In the genomic region with DNA sequence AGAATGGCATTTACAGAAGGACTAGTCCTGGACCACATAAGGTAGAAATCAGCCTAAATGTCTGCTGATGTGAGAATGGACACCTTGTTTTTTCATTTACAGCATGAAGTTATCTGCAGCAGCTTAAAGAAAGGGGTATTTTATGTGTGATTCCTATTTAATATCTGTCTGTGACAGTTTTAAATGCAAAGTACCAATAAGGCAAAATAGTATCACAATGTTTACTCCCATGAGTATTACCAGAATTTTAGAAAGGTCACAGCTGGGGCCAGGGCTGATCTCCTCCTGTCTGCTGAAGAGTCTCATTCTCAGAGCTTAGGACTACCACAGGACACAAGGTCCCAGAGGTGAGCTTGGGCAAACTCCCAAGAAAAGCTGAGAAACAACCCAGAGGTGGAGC, we compare ENCODE assay signal across 25 mouse cellular contexts. TPM values are rescaled to one million over a fixed set of nuclear protein-coding genes. Genes with fewer than 3 reads are reported as not detected.
"Had no signal": no experiment of that assay in that cellular context is flagged by ENCODE, and none has a peak within 500 bp of the region (broad histone marks: within the 10 kb centered on the region; RNA-seq: fewer than 3 reads in every experiment).

Gene Olfr1350, plus strand, starts transcription at position 301 of the 400 bp plus-strand sequence.

- H3K9ac ChIP-seq: neural tube, embryonic 13.5 days; neural tube, embryonic 15.5 days; stomach, embryonic 15.5 days had no signal

- H3K4me2 ChIP-seq: neural tube, embryonic 13.5 days; neural tube, embryonic 15.5 days; stomach, embryonic 15.5 days had no signal

- H3K27ac ChIP-seq: neural tube, embryonic 13.5 days; neural tube, embryonic 15.5 days; stomach, embryonic 15.5 days; stomach, postnatal 0 days had no signal

- H3K4me1 ChIP-seq: neural tube, embryonic 13.5 days; neural tube, embryonic 15.5 days; stomach, embryonic 15.5 days had no signal

- H3K36me3 ChIP-seq: neural tube, embryonic 13.5 days; neural tube, embryonic 15.5 days; stomach, embryonic 15.5 days had no signal

- DNase-seq: retina, postnatal 1 day; right cerebral cortex, adult 18-20 months; right cerebral cortex, postnatal 14 days; right cerebral cortex, postnatal 25 days; right cerebral cortex, postnatal 4 days; spleen, adult 18-20 months; thymus, adult 18-20 months; thymus, adult 2 months; thymus, postnatal 14 days; thymus, postnatal 25 days; thymus, postnatal 36 days; thymus, postnatal 4 days had no signal

- H3K4me3 ChIP-seq: neural tube, embryonic 13.5 days; neural tube, embryonic 15.5 days; stomach, embryonic 15.5 days had no signal

- H3K27me3 ChIP-seq: neural tube, embryonic 13.5 days; neural tube, embryonic 15.5 days; stomach, embryonic 15.5 days had no signal

- H3K9me3 ChIP-seq: stomach, embryonic 15.5 days had no signal

RNA-seq across cellular contexts. Expression of gene Olfr1350, which starts in this region (rescaled TPM):
- total RNA-seq: neutrophil, adult 5-6 weeks had no signal
- polyA plus RNA-seq: neural tube, embryonic 13.5 days; neural tube, embryonic 14.5 days; neural tube, embryonic 15.5 days; small intestine, adult 2 months; spleen, adult 2 months; stomach, embryonic 14.5 days; stomach, embryonic 15.5 days; stomach, embryonic 16.5 days; stomach, postnatal 0 days; testis, adult 2 months; thymus, adult 2 months; thymus, postnatal 0 days; urinary bladder, adult 2 months had no signal
